Mouse (Mus musculus) lung, postnatal 0 days (tissue): Measurements from ENCODE around the gene Tusc2.

Source experiments
- CTCF ChIP-seq: IDR thresholded peaks from 2 replicates; pipeline ENCODE4 v1.5.1; 2016; ENCODE audit warnings: antibody characterized with exemption, mild to moderate bottlenecking
- EP300 ChIP-seq: IDR thresholded peaks from 2 replicates; pipeline ENCODE4 v1.6.1; 2016; ENCODE audit warnings: antibody characterized with exemption, mild to moderate bottlenecking, control low read depth

DNA sequence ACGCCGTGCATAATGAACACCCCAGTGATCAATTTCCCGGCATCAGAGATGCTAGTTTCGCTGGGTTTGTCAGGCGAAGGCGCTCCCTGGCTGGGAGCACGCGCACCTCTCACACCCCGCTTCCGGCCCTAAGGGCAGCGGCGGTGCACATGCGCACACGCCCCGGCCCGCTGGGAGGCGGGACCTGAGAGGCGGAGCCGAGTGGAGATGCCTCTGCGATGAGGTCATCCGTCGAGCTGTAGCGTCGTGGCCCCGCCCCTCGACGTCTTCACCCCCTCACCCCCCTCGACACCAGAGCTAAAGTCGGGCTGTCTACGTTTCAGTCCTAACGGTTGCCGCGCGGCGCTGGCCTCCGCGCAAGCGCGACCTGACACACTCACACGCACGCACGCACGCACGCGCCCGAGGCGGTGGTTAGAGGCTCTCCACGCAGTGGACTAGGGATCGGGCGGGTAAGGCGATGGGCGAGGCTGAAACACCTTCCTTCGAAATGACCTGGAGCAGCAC, 8.7 kb upstream of the Tusc2 start:
- TF ChIP-seq CTCF = peak; percentile 44; the same call in 1 of the 2 replicates
- no peak; the same call in 1 of the 2 replicates for TF ChIP-seq EP300
